Mouse (Mus musculus) adrenal gland, postnatal 14 days (tissue): ENCODE measurements at regions not wholly inside any gene's neighbourhood (a gene's known extent, or its start where the extent isn't known, plus 50 kb on each side); places are given as distances from the start of the nearest gene placed in this dataset.

Source experiments
- DNase-seq: peaks from one replicate; pipeline ENCODE4 v3.0.0; 2021; ENCODE audit warnings: mixed read lengths

GRCm38 (mm10) chr8:96340702-96341101 lies 452.4 kb upstream of the Got2 start:
- DNase-seq: no peak

DNA sequence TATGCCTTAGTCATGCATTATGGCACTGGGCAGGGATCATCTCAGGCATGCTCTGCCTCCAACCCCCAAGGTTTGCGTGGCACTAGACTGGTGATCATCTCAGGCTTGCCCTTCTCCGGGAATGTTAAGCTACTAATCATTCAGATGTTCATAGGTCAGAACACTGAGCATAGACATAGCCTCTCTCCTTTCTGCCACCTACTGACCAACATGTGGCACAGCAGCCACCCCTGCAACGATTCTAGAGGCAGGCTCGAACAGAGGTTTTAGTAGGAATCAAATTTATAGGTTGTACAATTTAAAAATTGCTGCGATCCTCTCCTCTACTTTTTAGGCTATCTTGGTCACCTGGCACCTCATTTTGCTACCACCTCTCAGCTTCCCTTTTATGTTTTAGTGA lies 430.0 kb upstream of the Got2 start:
- peak; percentile 5 for DNase-seq

GRCm38 (mm10) chr8:96308989-96309718 lies 420.8 kb upstream of the Got2 start:
- DNase-seq: no peak

GRCm38 (mm10) chr8:96296643-96297042 lies 408.3 kb upstream of the Got2 start:
- no peak for DNase-seq

DNA sequence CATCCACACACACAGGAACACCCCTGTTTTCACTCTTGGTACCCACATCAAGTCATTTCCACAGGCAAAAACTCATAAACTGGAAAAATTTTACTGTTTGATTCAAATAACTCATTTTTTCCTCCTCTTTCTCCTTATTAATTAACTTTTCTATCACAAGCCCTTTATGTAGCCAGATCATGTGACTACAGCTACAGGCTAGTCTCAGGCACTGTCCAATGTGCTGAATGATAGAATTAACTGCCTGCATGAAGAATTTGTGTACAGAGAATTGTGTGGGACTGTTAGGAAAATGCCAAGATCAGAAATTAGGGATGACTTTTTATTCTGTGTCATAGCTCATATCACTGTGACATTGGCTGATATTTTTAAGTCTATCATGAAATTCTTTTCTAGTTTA lies 402.4 kb upstream of the Got2 start:
- no peak for DNase-seq

DNA sequence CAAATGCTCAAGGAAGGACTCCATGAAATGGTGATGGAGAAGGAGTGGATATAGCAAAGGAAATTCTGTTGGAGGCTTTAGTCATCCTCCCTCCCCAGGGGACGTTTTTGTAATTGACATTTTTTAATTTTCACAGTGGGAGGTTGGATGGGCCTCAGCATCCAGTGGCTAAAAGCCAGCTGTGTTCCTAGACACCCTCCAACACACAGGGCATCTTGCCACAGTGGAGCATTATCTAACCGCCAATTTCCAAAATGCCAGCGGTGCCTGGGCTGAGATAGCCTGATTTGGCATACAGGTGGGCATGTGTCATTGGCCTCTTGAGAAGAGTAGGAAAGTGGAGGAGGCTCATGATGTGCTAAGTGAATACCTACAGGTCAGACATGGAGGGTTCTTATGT lies 401.2 kb upstream of the Got2 start:
- DNase-seq: no peak

- DNase-seq: no peak
Measured at GRCm38 (mm10) chr8:96288525-96288924, 400.2 kb upstream of the Got2 start.

GRCm38 (mm10) chr8:96277479-96278138 lies 389.3 kb upstream of the Got2 start:
- DNase-seq: no peak

GRCm38 (mm10) chr8:96277058-96277457 lies 388.7 kb upstream of the Got2 start:
- DNase-seq: no peak

GRCm38 (mm10) chr8:96256294-96256693 lies 367.9 kb upstream of the Got2 start:
- DNase-seq: no peak

DNA sequence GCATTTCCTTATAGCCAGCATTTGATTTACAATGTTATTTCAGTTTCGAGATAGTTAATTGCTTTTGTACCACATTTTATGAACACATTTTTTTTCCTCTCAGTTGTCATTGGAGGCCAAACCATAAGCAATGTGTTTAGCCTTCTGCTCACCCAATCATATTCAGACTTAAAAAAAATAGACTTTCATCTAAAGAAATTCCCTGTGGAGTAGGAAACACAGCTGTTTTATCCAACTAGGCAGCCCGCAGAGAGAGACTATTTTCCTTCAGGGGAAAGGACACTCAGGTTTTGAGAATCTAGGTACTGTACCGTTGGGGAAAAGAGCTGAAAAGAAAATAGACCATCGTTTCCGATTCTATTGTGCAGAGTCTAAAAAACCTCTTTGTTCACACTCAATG lies 367.5 kb upstream of the Got2 start:
- no peak for DNase-seq

DNA sequence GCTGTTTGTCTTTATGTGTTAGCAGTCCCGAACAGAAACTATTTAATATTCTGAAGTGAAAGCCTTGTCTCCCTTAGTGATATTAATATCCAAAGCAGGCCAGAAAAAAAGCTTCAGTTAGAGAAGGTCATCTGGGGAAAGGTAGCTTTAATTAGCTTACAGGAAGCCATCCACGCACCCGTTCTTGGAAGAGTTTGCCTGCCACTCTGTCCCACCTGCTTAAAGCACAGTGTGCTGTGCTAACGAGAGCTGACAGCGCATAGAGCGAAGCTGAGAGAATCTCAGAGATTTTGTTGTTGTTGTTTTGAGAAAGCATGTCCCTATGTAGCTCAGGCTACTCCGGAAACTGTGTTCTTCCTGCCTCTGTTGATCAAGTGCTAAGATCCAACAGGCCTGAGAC lies 357.7 kb upstream of the Got2 start:
- DNase-seq: no peak

GRCm38 (mm10) chr8:96244549-96245152 lies 356.3 kb upstream of the Got2 start:
- DNase-seq: no peak

DNA sequence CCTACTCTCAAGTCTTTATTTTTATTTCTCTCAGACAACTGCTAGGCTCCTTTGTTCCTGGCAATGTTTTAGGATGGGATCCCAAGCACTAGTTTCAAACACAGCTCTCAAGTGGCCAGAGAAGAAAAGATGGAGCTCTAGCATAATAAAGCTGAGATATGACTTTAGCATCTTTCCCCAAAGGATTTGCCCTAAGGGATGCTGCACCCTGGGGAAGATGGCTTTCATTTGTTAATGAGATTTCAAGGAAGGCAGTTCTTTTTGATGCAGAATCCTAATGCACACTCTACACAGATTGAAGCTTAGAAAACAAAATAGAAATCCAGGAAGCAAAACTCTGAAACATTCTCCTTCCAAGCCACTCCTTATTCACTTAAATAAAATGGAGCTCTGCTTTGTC lies 350.1 kb upstream of the Got2 start:
- DNase-seq: no peak

- no peak for DNase-seq
Measured at GRCm38 (mm10) chr8:96237940-96238339, 349.6 kb upstream of the Got2 start.

DNA sequence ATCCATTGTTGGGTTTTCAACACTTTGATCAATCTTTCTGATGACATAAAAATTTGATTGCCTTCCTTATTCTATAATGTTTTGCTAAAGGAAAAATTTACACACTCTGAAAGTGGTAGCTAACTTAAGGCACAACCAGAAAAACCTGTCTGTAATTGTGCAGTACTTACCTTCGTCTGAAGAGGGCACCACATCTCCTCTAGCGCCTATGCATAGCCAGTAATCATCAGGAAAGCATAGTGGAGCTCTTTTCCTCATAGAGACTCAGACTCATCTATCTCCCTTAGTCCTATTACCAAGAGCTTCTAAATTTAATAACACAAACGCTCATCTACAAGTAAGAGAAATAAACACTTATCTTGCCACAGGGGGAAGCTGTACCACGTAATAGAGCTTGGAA lies 342.1 kb upstream of the Got2 start:
- DNase-seq: peak; percentile 17
